Mouse (Mus musculus): ENCODE results near the gene S1pr5. TPM values are rescaled to one million over a fixed set of nuclear protein-coding genes. Genes with fewer than 3 reads are reported as not detected.
A peak's percentile ranks its signal among the peaks of the same experiment; 100 is the strongest.

Gene S1pr5
- total and polyA plus RNA-seq, 3 experiments: not detected

DNA sequence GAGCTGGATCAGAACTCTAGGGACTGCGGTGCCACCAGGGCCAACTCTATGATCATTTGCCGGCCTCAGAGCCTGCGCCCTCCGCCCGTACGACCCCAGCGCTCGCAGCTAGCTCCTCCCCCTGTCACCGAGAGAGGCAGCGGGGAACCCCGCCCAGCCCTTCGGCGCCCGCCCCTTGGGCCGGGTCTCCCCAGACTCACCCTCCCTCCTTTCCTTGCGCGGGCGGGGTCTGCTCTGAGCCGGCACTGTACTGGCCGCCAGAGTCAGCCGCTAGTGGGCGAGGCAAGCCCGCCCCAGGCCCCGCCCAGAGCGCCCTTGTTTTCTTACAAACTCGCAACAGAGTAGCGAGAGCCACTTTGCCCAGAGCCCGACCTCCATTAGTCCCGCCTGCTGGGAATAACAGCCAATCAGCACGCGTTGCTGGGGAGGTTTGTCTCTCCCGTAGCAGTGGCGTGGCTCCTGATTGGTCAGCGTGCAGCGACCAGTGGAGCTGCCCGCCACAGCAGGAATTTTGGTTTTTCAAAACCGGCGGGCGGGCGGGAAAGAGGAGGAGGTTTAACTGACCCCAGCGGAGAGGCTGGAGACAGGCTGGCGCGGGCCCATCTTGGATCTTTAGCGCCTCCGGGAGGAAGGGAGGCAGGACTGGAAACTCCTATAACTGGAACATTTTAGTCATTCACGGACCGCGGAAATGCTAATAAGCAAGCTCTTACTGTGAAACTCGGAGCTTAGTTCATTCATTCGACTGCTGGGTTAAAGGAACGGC, 43.0 kb upstream of the S1pr5 start, which contains the start of gene Cdkn2d:
Gene Cdkn2d, minus strand, starts transcription at position 386 of the 766 bp plus-strand sequence.
- no peaks in the 10 kb centered on the region for H3K9me3 ChIP-seq (replicated peaks; ENCODE audit: low read length)
- TF ChIP-seq NRF1 (IDR thresholded peaks at IDR 0.05; ENCODE audit: low read depth, low read length) (peak; percentile 68), MYC (IDR thresholded peaks at IDR 0.05; ENCODE audit: low read depth, low read length) (peak; percentile 73; the same call in 1 of the 2 replicates), HCFC1 (IDR thresholded peaks at IDR 0.05; ENCODE audit: low read depth, low read length) (peak; percentile 66), CHD2 (IDR thresholded peaks at IDR 0.05; ENCODE audit: low read length) (peak; percentile 97), MAFK (IDR thresholded peaks at IDR 0.05; ENCODE audit: insufficient replicate concordance, low read length) (peak; percentile 27; the same call in 1 of the 2 replicates), GABPA (IDR thresholded peaks at IDR 0.05; ENCODE audit: insufficient replicate concordance, low read depth, low read length) (no peak), MAZ (IDR thresholded peaks at IDR 0.05; ENCODE audit: low read depth, low read length) (peak; percentile 85), JUND (conservative IDR thresholded peaks at IDR 0.05; ENCODE audit: low read depth, low read length) (peak; percentile 92), USF1 (IDR thresholded peaks at IDR 0.05; ENCODE audit: low read depth, low read length) (no peak), TCF12 (IDR thresholded peaks at IDR 0.05; ENCODE audit: low read depth, low read length) (peak; percentile 63), BHLHE40 (IDR thresholded peaks at IDR 0.05; ENCODE audit: low read depth, low read length) (peak; percentile 53), ELF1 (IDR thresholded peaks at IDR 0.05; ENCODE audit: low read depth, low read length) (peak; percentile 78), POLR2AphosphoS2 (IDR thresholded peaks at IDR 0.05; ENCODE audit: low read depth, low read length) (no peak), E2F4 (IDR thresholded peaks at IDR 0.05; ENCODE audit: insufficient replicate concordance, low read depth, low read length) (peak; percentile 95), SIN3A (IDR thresholded peaks at IDR 0.05; ENCODE audit: low read length) (peak; percentile 92), ZNF384 (IDR thresholded peaks at IDR 0.05; ENCODE audit: low read depth, low read length) (peak; percentile 72), POLR2A (IDR thresholded peaks at IDR 0.05; ENCODE audit: low read depth, low read length) (peak; percentile 50), JUN (IDR thresholded peaks at IDR 0.05; ENCODE audit: insufficient read depth, low read depth, low read length) (peak; percentile 89), ZMIZ1 (IDR thresholded peaks at IDR 0.05; ENCODE audit: low read depth, low read length) (no peak; the same call in 1 of the 2 replicates), MEF2A (IDR thresholded peaks at IDR 0.05; ENCODE audit: borderline replicate concordance, low read depth, low read length) (0 out of 2 replicates have a peak, but pooled peaks have one; percentile 59), RAD21 (IDR thresholded peaks at IDR 0.05; ENCODE audit: low read depth, low read length) (peak; percentile 49), TBP (conservative IDR thresholded peaks at IDR 0.05; ENCODE audit: low read depth, low read length) (0 out of 2 replicates have a peak, but pooled peaks have one; percentile 58), UBTF (IDR thresholded peaks at IDR 0.05; ENCODE audit: low read depth, low read length) (no peak), RCOR1 (conservative IDR thresholded peaks at IDR 0.05; ENCODE audit: low read depth, low read length) (peak; percentile 88), USF2 (conservative IDR thresholded peaks at IDR 0.05; ENCODE audit: low read depth, low read length) (no peak), MAX (IDR thresholded peaks at IDR 0.05; ENCODE audit: low read length) (no peak), CHD1 (IDR thresholded peaks at IDR 0.05; ENCODE audit: low read depth, low read length) (no peak), EP300 (IDR thresholded peaks at IDR 0.05; ENCODE audit: low read length) (peak; percentile 83), SMC3 (IDR thresholded peaks at IDR 0.05; ENCODE audit: low read depth, low read length) (peak; percentile 35), KAT2A (IDR thresholded peaks at IDR 0.05; ENCODE audit: insufficient replicate concordance, low read length) (no peak), NELFE (IDR thresholded peaks at IDR 0.05; ENCODE audit: low read depth, low read length) (peak; percentile 83), MXI1 (IDR thresholded peaks at IDR 0.05; ENCODE audit: low read depth, low read length) (0 out of 2 replicates have a peak, but pooled peaks have one; percentile 32), ZKSCAN1 (IDR thresholded peaks at IDR 0.05; ENCODE audit: borderline replicate concordance, low read depth, low read length) (no peak), CTCF (conservative IDR thresholded peaks at IDR 0.05 in 1 of 2, IDR thresholded peaks at IDR 0.05 in 1 of 2; ENCODE audit: low read depth in 2 of 2, low read length in 2 of 2) (peak in 1 of 2 experiments; percentile 55; a peak in 2 of 4 replicates), ETS1 (conservative IDR thresholded peaks at IDR 0.05; ENCODE audit: low read depth, low read length) (peak; percentile 87), PAX5 (IDR thresholded peaks at IDR 0.05; ENCODE audit: low read length) (no peak), IRF4 (IDR thresholded peaks at IDR 0.05; ENCODE audit: low read depth, low read length) (peak; percentile 69; the same call in 1 of the 2 replicates), ZC3H11A (IDR thresholded peaks at IDR 0.05; ENCODE audit: low read depth, low read length) (no peak)
- dilution Hi-C loops (cut with MboI; ENCODE audit: extremely low pct_ligation_motif_present, extremely low pct_unique_long_range_greater_than_20kb, low sequenced_read_pairs): no loop called here

More for the DNA sequence above, 43.0 kb upstream of the S1pr5 start, which contains the start of gene Cdkn2d:
- peak within 1 kb of the TSS; percentile 53 for H3K9ac ChIP-seq (ENCODE audit: insufficient read depth, low read depth)
- in situ Hi-C loops (cut with MboI; ENCODE audit: low pct_ligation_motif_present, low pct_unique_long_range_greater_than_20kb, low sequenced_read_pairs): no loop called here
- peak; percentile 100 for DNase-seq (ENCODE audit: extremely low read depth)
- peaks cover 6% of the 10 kb centered on the region for H3K27me3 ChIP-seq (replicated peaks)
- peaks cover 17% of the 10 kb centered on the region for H3K79me2 ChIP-seq (replicated peaks; ENCODE audit: control insufficient read depth, extremely low read depth, insufficient read depth, poor library complexity, severe bottlenecking)
- H3K27ac ChIP-seq (ENCODE audit: insufficient read depth, low read depth): peak within 1 kb of the TSS; percentile 39
- H3K4me1 ChIP-seq (ENCODE audit: control insufficient read depth in 1 of 2, insufficient read depth in 2 of 2): peaks cover 9 to 32% of the 10 kb centered on the region in 2 experiments
- peaks cover 0 to 5% of the 10 kb centered on the region in 2 experiments for H3K36me3 ChIP-seq (replicated peaks in 1 of 2; ENCODE audit: control insufficient read depth in 1 of 2, insufficient read depth in 1 of 2, low read length in 1 of 2)
- peak within 1 kb of the TSS; percentile 68 to 82 (median 74) for H3K4me3 ChIP-seq (replicated peaks in 1 of 3; ENCODE audit: low read depth in 2 of 3, low read length in 2 of 3, poor library complexity in 1 of 3)
- peak within 1 kb of the TSS; percentile 88 for H3K4me2 ChIP-seq (ENCODE audit: insufficient read depth, low read depth, poor library complexity, severe bottlenecking)

All from CH12.LX (cell line).